Mouse (Mus musculus): ENCODE measurements around the gene Gal3st2.

DNA sequence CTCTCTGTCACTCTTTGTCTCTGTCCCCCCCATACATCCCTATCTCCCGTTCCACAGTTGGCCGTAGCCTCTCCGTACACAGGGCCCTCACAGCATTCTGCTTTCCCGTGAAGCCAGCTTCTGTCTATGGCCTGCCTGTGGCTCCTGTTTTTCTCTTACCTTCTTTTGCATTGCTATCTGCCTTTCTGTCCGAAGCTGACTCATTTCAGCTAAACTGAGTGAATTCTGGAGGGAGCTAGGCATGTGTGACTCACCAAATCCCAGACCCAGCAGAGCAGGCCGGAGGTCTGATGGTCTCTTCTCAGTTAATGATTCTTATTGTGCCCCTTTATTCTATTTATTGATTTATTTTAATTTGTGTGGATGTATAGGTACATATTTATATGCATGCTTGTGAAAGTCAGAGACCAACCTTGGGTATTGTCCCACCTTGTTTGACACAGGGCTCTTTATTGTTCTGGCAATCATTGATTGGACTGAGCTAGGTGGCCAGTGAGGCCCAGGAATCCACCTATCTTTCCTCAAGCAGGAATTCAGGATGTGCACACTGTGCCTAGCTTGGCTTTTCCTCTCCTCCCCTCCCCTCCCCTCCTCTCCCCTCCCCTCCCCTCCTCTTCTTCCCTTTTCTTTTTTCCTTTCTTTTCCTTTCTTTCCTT, 25.1 kb upstream of the Gal3st2 start:
- TF ChIP-seq CTCF (IDR thresholded peaks at IDR 0.05; ENCODE audit: insufficient read depth, low read depth, low read length) (no peak), POLR2A (IDR thresholded peaks at IDR 0.05; ENCODE audit: insufficient read depth, low read depth, low read length) (no peak)
